Mouse (Mus musculus): ENCODE results near the gene Capza3.

The Capza3 gene

DNA sequence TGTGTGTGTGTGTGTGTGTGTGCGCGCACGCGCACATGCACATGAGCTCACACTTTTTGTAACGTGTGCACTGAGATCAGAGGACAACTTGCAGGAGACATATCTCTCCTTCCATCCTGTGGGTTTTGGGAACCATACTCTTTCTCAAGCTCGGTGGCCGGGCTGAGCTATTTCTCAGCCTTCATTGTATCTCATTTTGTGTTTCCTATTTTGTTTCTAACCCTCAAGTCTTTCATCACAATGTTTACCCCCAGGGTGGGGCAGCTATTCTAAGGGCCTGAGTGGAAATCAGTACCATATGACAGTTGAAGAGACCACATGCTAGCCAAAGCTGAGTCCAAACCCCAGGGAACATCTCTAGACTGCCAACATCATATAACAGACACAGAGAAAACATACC lies at the start of gene Capza3:
TSS of gene Capza3 (plus strand) at position 301 of the 400 bp plus-strand sequence.
- no peak for DNase-seq

DNA sequence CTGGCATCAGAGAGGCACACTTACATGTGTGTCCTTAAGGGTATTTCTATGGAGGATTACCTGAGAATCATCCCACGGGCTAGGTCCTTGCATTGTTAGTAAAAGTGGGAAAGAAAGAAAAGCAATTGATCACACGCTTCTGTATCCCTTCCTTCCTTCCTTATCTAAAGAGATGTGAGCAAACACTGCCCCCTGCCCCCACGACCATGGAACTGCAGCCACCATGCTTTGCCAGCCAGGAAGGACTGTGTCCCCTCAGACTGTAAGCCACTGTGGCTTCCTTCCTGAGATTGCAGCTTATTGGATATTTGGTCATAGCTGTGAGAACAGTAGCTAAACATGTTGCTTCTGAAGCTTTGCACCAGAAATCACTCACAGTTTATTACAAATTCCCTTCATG lies 35.9 kb upstream of the Capza3 start:
- DNase-seq, result no peak

DNA sequence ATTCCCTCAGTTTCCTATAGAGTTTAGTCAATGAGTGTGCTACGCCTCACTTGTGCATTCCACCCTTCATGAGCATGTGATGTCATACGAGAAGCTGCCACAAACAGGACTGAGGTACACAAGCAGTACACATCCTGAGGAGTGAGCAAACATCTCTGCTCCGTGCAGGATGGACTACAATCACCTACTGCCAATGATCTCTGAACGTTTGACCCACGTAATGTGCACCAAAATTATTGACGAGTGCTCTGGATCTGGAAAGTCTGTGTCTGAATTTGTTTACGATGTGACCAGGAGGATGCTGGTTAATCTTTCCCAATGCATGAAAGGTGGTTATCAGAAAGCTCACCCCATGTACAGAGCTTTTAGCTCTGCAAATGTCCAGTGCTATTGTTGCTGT lies 16.6 kb upstream of the Capza3 start:
- no peak for DNase-seq

GRCm38 (mm10) chr6:140041357-140041756 lies 305 bp downstream of the Capza3 start, which contains the start of gene Plcz1:
TSS of gene Plcz1 (minus strand) at chr6:140041457.
- DNase-seq, result no peak

GRCm38 (mm10) chr6:140051476-140051875 lies 10.4 kb downstream of the Capza3 start:
- peak in 1 of 2 experiments; percentile 13 for DNase-seq

- DNase-seq, result no peak
Measured at GRCm38 (mm10) chr6:140054271-140054928, 13.3 kb downstream of the Capza3 start.

- no peak for DNase-seq
Measured at GRCm38 (mm10) chr6:140069177-140069576, 28.1 kb downstream of the Capza3 start.

DNA sequence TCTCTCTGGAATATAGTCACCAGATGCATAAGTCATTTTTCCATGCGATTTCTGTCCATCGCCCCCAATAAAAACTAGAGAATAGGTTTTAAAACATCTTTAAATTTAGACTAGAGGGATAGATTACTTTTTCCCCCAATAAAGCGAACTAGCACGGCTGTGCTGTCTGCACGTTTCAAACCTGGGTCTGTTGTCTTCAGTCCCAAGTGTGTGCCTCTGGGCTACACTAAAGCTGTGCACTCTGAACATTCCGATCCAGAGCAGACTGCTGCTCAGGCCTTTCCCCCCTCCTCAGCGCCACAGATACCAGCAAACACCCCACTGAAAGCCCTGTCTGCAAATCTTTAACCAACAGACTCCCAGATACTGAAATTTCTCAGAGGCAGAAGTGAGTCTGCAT lies 39.9 kb downstream of the Capza3 start:
- DNase-seq, result no peak

DNA sequence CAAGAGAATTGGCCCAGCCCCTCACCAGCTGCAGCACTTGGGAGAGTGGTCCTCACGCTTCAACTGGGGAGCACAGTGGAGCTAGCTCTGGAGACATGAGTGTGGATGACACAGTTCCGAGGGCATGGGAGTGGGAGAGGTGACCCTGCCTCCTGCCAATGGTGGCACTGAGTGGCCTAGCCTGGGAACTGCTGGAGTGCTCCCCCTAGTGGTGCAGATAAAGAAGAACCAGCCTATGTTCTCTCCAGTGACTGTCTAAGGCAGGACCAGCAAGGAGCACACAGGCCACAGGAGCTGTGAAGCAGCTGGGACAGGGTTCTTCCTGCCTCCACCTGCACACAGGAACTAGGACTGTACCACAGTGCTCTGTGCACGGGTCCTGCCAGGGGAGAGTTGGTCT lies 40.7 kb downstream of the Capza3 start:
- DNase-seq, result no peak

DNA sequence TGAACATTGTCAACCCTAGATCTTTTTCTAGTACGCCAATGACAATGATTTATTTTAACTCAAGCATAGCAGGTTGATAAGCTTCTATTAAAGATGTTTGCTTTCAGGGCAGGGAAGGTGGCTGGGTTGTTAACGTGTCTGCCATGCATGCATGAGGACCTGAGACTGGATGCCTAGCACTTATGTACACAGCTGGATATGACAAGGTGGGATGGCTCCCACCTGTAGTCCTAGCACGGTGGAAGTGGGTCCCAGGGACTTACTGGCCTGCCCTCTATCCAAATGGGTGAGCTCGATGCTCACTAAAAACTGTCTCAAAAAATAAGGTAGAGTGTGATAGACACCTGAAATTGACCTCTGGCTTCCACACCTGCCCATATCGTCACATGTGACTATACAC lies 48.8 kb downstream of the Capza3 start:
- no peak for DNase-seq
